Mouse (Mus musculus) cortical plate, adult 2 months (tissue): ENCODE measurements around the gene Gpr173.

Experiments
- CTCF ChIP-seq: fragments of 200-500 bp; IDR thresholded peaks from 2 replicates; pipeline ENCODE4 v1.5.1; 2011; ENCODE audit warnings: mild to moderate bottlenecking, control low read depth, low read length; ENCODE audit not compliant: insufficient read depth; ENCODE audit errors: extremely low read depth
- POLR2A ChIP-seq: fragments of 200-500 bp; IDR thresholded peaks from 2 replicates; pipeline ENCODE4 v1.6.1; 2011; ENCODE audit warnings: mild to moderate bottlenecking, low read length, control low read depth; ENCODE audit not compliant: insufficient read depth; ENCODE audit errors: extremely low read depth

GRCm38 (mm10) chrX:152352553-152353153 lies 15.9 kb downstream of the Gpr173 start:
- TF ChIP-seq POLR2A (no peak), CTCF (peak; percentile 44; the same call in 1 of the 2 replicates)
